In the genomic region with DNA sequence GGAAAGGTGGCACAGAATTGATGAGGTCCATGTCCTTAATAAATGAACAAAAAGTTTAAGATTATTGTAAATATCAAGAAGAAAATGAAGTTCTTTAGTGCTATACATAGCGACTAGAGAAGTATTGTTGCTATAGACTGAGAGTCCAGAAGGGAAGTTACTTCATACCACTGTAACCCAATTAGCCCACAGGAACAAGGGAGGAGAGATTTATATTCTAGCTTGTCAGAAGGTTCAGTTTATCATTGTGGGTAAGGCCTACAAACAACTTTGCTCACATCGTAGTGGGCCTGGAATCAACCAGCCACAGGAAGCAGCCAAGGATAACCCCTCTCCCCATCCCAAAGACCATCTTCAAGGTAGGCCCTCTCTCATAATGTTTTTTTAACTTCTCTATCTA, we compare ENCODE assay signal across 14 mouse cellular contexts.
"Had no signal": no experiment of that assay in that cellular context is flagged by ENCODE, and none has a peak within 500 bp of the region (broad histone marks: within the 10 kb centered on the region; RNA-seq: fewer than 3 reads in every experiment).

No protein-coding gene starts in this region.

- H3K4me3 ChIP-seq: midbrain, embryonic 10.5 days; midbrain, embryonic 13.5 days; midbrain, embryonic 15.5 days; neural tube, embryonic 12.5 days; stomach, embryonic 15.5 days had no signal

- H3K9me3 ChIP-seq: midbrain, embryonic 10.5 days; midbrain, embryonic 13.5 days; midbrain, embryonic 15.5 days; neural tube, embryonic 12.5 days; stomach, embryonic 15.5 days had no signal

- H3K9ac ChIP-seq: lung, embryonic 14.5 days; midbrain, embryonic 13.5 days; midbrain, embryonic 15.5 days; neural tube, embryonic 12.5 days; stomach, embryonic 15.5 days had no signal

- H3K27ac ChIP-seq: midbrain, embryonic 10.5 days; midbrain, embryonic 13.5 days; midbrain, embryonic 15.5 days; neural tube, embryonic 12.5 days; stomach, embryonic 15.5 days had no signal

- ATAC-seq: midbrain, embryonic 13.5 days; midbrain, embryonic 15.5 days had no signal

- H3K36me3 ChIP-seq: midbrain, embryonic 10.5 days; midbrain, embryonic 13.5 days; midbrain, embryonic 15.5 days; neural tube, embryonic 12.5 days; stomach, embryonic 15.5 days had no signal

- DNase-seq: lung, adult 18-20 months; lung, embryonic 14.5 days; lung, postnatal 10 days; lung, postnatal 4 days; right cerebral cortex, postnatal 14 days; spleen, adult 18-20 months; thymus, adult 2 months; thymus, postnatal 25 days; thymus, postnatal 4 days had no signal

- H3K4me1 ChIP-seq: midbrain, embryonic 10.5 days; midbrain, embryonic 13.5 days; midbrain, embryonic 15.5 days; neural tube, embryonic 12.5 days; stomach, embryonic 15.5 days had no signal

- H3K27me3 ChIP-seq: midbrain, embryonic 13.5 days; midbrain, embryonic 15.5 days; neural tube, embryonic 12.5 days; stomach, embryonic 15.5 days had no signal
